Mouse (Mus musculus): Measurements from ENCODE around the gene Gm5797. TPM values are rescaled to one million over a fixed set of nuclear protein-coding genes. Genes with fewer than 3 reads are reported as not detected.
"Not testable (repeated sequence)": the region's sequence is repeated elsewhere in the genome, so short reads cannot be mapped to it uniquely, and the experiment has no call there.

The Gm5797 gene
- not detected in 2 replicates for total RNA-seq (2021)
- long read RNA-seq, result 0 reads

DNA sequence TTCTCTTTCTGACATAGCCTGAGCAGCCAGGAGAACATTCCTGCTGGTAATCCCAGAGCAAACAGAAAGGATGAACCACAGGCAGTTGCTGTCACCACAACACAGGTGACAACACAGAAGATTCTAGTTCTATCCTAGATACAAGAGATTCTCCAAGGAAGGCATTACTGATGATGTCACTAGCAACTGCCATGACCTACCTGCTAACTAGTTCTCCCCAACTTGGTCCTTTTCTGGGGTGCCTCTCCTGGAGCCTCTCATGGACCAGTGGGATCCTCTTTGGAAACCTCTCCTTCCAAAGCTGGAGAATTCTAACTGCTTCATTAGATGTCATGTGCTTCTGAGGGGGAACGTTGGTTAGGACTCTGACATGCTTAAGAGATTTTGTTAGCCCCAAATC, at the start of gene Gm5797:
Gm5797 (minus strand) TSS at position 101 of the 400 bp plus-strand sequence.
- DNase-seq, result not testable (repeated sequence)

DNA sequence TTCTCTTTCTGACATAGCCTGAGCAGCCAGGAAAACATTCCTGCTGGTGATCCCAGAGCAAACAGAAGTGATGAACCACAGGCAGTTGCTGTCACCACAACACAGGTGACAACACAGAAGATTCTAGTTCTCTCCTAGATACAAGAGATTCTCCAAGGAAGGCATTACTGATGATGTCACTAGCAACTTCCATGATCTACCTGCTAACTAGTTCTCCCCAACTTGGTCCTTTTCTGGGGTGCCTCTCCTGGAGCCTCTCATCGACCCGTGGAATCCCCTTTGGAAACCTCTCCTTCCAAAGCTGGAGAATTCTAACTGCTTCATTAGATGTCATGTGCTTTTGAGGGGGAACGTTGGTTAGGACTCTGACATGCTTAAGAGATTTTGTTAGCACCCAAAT, 32.8 kb upstream of the Gm5797 start, which contains the start of gene Gm8374:
Gm8374 (minus strand) TSS at position 101 of the 400 bp plus-strand sequence.
- DNase-seq, result not testable (repeated sequence)

GRCm38 (mm10) chr14:7315093-7315492, 17.1 kb downstream of the Gm5797 start:
- DNase-seq, result peak; percentile 0

- peak; percentile 1 for DNase-seq
These were observed 17.5 kb downstream of the Gm5797 start, which contains the start of gene Gm3739 for GRCm38 (mm10) chr14:7314661-7315060. Gene Gm3739, minus strand, starts transcription at chr14:7315049.

Other genes starting within 250 kb of the Gm5797 start
- 0.79 TPM in 1 of 2 replicates, not detected in the other for gene Gm3696, start 231.8 kb downstream of the Gm5797 start, total RNA-seq (2021)
- gene Gm6676, start 207.0 kb downstream of the Gm5797 start, total RNA-seq (2021), result not detected in 2 replicates
- gene Gm3512, start 157.9 kb downstream of the Gm5797 start, total RNA-seq (2021), result 0.52 and 0.71 TPM in 2 replicates
- not detected in 2 replicates for gene Gm16434, start 137.9 kb downstream of the Gm5797 start, total RNA-seq (2021)
- not detected in 2 replicates for gene Gm3727, start 67.7 kb downstream of the Gm5797 start, total RNA-seq (2021)
- 0.18 TPM in 1 of 2 replicates, not detected in the other for gene Gm3739, start 17.3 kb downstream of the Gm5797 start, total RNA-seq (2021)
- not detected in 2 replicates for gene Gm8374, start 32.7 kb upstream of the Gm5797 start, total RNA-seq (2021)
- not detected in 2 replicates for gene Gm3755, start 118.5 kb upstream of the Gm5797 start, total RNA-seq (2021)
- not detected in 2 replicates for gene Gm3752, start 151.4 kb upstream of the Gm5797 start, total RNA-seq (2021)
- 1.0 TPM in 1 of 2 replicates, not detected in the other for gene Gm3558, start 236.2 kb upstream of the Gm5797 start, total RNA-seq (2021)

Measured in adrenal gland, postnatal 25 days (tissue).